Mouse (Mus musculus) hindbrain, embryonic 16.5 days (tissue): ENCODE data around the gene Bag3. TPM values are rescaled to one million over a fixed set of nuclear protein-coding genes. Genes with fewer than 3 reads are reported as not detected.
"Not testable (repeated sequence)": the region's sequence is repeated elsewhere in the genome, so short reads cannot be mapped to it uniquely, and the experiment has no call there.

ENCODE experiments used
- ATAC-seq: fragments of 200-750 bp; cut with Nextera tagmentation; 2 replicates; pipeline ENCODE4 v1.8.0; 2017; ENCODE audit warnings: moderate TSS enrichment, moderate library complexity
- H3K27ac ChIP-seq: fragments of 300-500 bp; sonication (generic); 2 replicates; pipeline ENCODE4 v1.5.1; 2014; ENCODE audit warnings: low read depth, mild to moderate bottlenecking, control low read depth, low read length, moderate library complexity
- H3K27me3 ChIP-seq: fragments of 300-500 bp; sonication (generic); replicated peaks from 2 replicates; pipeline ENCODE4 v1.6.1; 2014; ENCODE audit warnings: low read length; ENCODE audit not compliant: control insufficient read depth, insufficient read depth
- H3K36me3 ChIP-seq: fragments of 300-500 bp; sonication (generic); 2 replicates; pipeline ENCODE4 v1.6.1; 2014; ENCODE audit warnings: mild to moderate bottlenecking, low read length, moderate library complexity, mixed read lengths; ENCODE audit not compliant: control insufficient read depth, insufficient read depth
- H3K4me1 ChIP-seq: fragments of 300-500 bp; sonication (generic); 2 replicates; pipeline ENCODE4 v1.6.1; 2014; ENCODE audit warnings: low read depth, low read length; ENCODE audit not compliant: control insufficient read depth, insufficient read depth
- H3K4me2 ChIP-seq: fragments of 300-500 bp; sonication (generic); 2 replicates; pipeline ENCODE4 v1.6.1; 2014; ENCODE audit warnings: mild to moderate bottlenecking, low read length, control low read depth, moderate library complexity
- H3K4me3 ChIP-seq: fragments of 300-500 bp; sonication (generic); 2 replicates; pipeline ENCODE4 v1.5.1; 2014; ENCODE audit warnings: mild to moderate bottlenecking, low read length, control low read depth, moderate library complexity
- H3K9ac ChIP-seq: fragments of 300-500 bp; sonication (generic); 2 replicates; pipeline ENCODE4 v1.6.1; 2014; ENCODE audit warnings: low read depth, mild to moderate bottlenecking, control low read depth, low read length, moderate library complexity
- H3K9me3 ChIP-seq: fragments of 300-500 bp; sonication (generic); 2 replicates; pipeline ENCODE4 v1.6.1; 2014; ENCODE audit warnings: mild to moderate bottlenecking, low read length, moderate library complexity; ENCODE audit not compliant: control insufficient read depth
- WGBS: fragments of 180-500 bp; shearing (Covaris S2); extraction: QIAGEN DNeasy Blood & Tissue Kit; methylation state at CpG from one replicate; pipeline ENCODE4 v1.1.7; 2014; 5-methylcytosine and 5-hydroxymethylcytosine counted together
- polyA plus RNA-seq: library from polyadenylated mRNA; unstranded; fragments of >200 nt; fragmentation: Nextera tagmentation; extraction: Ambion mirVana; gene quantifications from 2 replicates; pipeline ENCODE4 v1.2.1, GENCODE M21; 2015

Bag3 gene
- polyA plus RNA-seq, 1 experiment from 2014 or later, result 2.7 TPM

- H3K9me3 ChIP-seq, result not testable (repeated sequence)
Measured at GRCm38 (mm10) chr7:128569429-128569828, 46.0 kb downstream of the Bag3 start.

GRCm38 (mm10) chr7:128569987-128570656 lies 46.7 kb downstream of the Bag3 start:
- Histone ChIP-seq H3K27me3 (no peaks in the 10 kb centered on the region), H3K4me1 (no peaks in the 10 kb centered on the region; the same call in 1 of the 2 replicates), H3K9ac (no peak overlapping the region), H3K27ac (no peak overlapping the region), H3K4me3 (no peak overlapping the region), H3K9me3 (no peaks in the 10 kb centered on the region), H3K36me3 (no peaks in the 10 kb centered on the region), H3K4me2 (no peak overlapping the region)
- no peak for ATAC-seq
- WGBS, result 92% methylated on average over 8 of the region's 8 CpGs

More at GRCm38 (mm10) chr7:128569429-128569828, 46.0 kb downstream of the Bag3 start:
- H3K9ac ChIP-seq, H3K4me3 ChIP-seq, H3K27me3 ChIP-seq, ATAC-seq, H3K4me1 ChIP-seq, H3K4me2 ChIP-seq, H3K36me3 ChIP-seq, H3K27ac ChIP-seq: not testable (repeated sequence)
- WGBS, result 84% methylated on average over 2 of the region's 2 CpGs

- 93% methylated on average over 7 of the region's 7 CpGs for WGBS
- not testable (repeated sequence) for H3K27me3 ChIP-seq
Measured at GRCm38 (mm10) chr7:128570657-128571056, 47.2 kb downstream of the Bag3 start.

GRCm38 (mm10) chr7:128572030-128572429 lies 48.6 kb downstream of the Bag3 start:
- Histone ChIP-seq H3K4me1 (no peaks in the 10 kb centered on the region; the same call in 1 of the 2 replicates), H3K36me3 (no peaks in the 10 kb centered on the region), H3K27me3 (no peaks in the 10 kb centered on the region), H3K9ac (no peak overlapping the region), H3K9me3 (no peaks in the 10 kb centered on the region), H3K4me3 (no peak overlapping the region), H3K4me2 (no peak overlapping the region), H3K27ac (no peak overlapping the region)
- WGBS, result 86% methylated on average over 4 of the region's 4 CpGs
- ATAC-seq, result no peak

More at GRCm38 (mm10) chr7:128570657-128571056, 47.2 kb downstream of the Bag3 start:
- not testable (repeated sequence) for H3K4me1 ChIP-seq, H3K27ac ChIP-seq, H3K36me3 ChIP-seq, H3K4me2 ChIP-seq, H3K9me3 ChIP-seq, H3K4me3 ChIP-seq, H3K9ac ChIP-seq, ATAC-seq

- Histone ChIP-seq H3K9ac (no peak overlapping the region), H3K27ac (no peak overlapping the region), H3K4me3 (no peak overlapping the region), H3K27me3 (no peaks in the 10 kb centered on the region), H3K36me3 (no peaks in the 10 kb centered on the region), H3K4me1 (no peaks in the 10 kb centered on the region), H3K9me3 (no peaks in the 10 kb centered on the region), H3K4me2 (no peak overlapping the region)
- no peak for ATAC-seq
- 95% methylated on average over 5 of the region's 5 CpGs for WGBS
Measured at GRCm38 (mm10) chr7:128575211-128575610, 51.8 kb downstream of the Bag3 start.

GRCm38 (mm10) chr7:128575794-128576193 lies 52.4 kb downstream of the Bag3 start:
- Histone ChIP-seq H3K27me3 (no peaks in the 10 kb centered on the region), H3K4me1 (no peaks in the 10 kb centered on the region), H3K4me3 (no peak overlapping the region), H3K9me3 (no peaks in the 10 kb centered on the region), H3K36me3 (no peaks in the 10 kb centered on the region), H3K4me2 (no peak overlapping the region), H3K27ac (no peak overlapping the region), H3K9ac (no peak overlapping the region)
- WGBS, result 72% methylated on average over 2 of the region's 2 CpGs
- no peak for ATAC-seq

GRCm38 (mm10) chr7:128577607-128578006 lies 54.2 kb downstream of the Bag3 start:
- ATAC-seq, result no peak
- 83% methylated on average over 1 of the region's 1 CpGs for WGBS
- Histone ChIP-seq H3K4me3 (no peak overlapping the region), H3K9me3 (no peaks in the 10 kb centered on the region), H3K9ac (no peak overlapping the region), H3K27me3 (no peaks in the 10 kb centered on the region), H3K27ac (no peak overlapping the region), H3K4me1 (peaks cover 4% of the 10 kb centered on the region), H3K4me2 (no peak overlapping the region), H3K36me3 (no peaks in the 10 kb centered on the region)

- H3K27ac ChIP-seq, result no peak overlapping the region
- H3K9me3 ChIP-seq, result no peaks in the 10 kb centered on the region
- H3K27me3 ChIP-seq, result no peaks in the 10 kb centered on the region
- ATAC-seq, result no peak
- no peak overlapping the region for H3K4me3 ChIP-seq
- WGBS, result 54% methylated on average over 10 of the region's 10 CpGs
- H3K36me3 ChIP-seq, result no peaks in the 10 kb centered on the region
- H3K4me2 ChIP-seq, result no peak overlapping the region
- no peak overlapping the region for H3K9ac ChIP-seq
- peaks cover 7% of the 10 kb centered on the region for H3K4me1 ChIP-seq
Measured at GRCm38 (mm10) chr7:128578199-128578945, 55.0 kb downstream of the Bag3 start.

GRCm38 (mm10) chr7:128579381-128579780 lies 56.0 kb downstream of the Bag3 start:
- H3K4me2 ChIP-seq, result no peak overlapping the region
- H3K27ac ChIP-seq, result no peak overlapping the region
- no peaks in the 10 kb centered on the region for H3K36me3 ChIP-seq
- H3K9ac ChIP-seq, result no peak overlapping the region
- H3K9me3 ChIP-seq, result no peaks in the 10 kb centered on the region
- H3K27me3 ChIP-seq, result no peaks in the 10 kb centered on the region
- H3K4me1 ChIP-seq, result peaks cover 7% of the 10 kb centered on the region
- H3K4me3 ChIP-seq, result no peak overlapping the region
- 89% methylated on average over 2 of the region's 2 CpGs for WGBS
- no peak for ATAC-seq
